Mouse (Mus musculus): Measurements from ENCODE around the gene Ccl4.

Gene Ccl4

DNA sequence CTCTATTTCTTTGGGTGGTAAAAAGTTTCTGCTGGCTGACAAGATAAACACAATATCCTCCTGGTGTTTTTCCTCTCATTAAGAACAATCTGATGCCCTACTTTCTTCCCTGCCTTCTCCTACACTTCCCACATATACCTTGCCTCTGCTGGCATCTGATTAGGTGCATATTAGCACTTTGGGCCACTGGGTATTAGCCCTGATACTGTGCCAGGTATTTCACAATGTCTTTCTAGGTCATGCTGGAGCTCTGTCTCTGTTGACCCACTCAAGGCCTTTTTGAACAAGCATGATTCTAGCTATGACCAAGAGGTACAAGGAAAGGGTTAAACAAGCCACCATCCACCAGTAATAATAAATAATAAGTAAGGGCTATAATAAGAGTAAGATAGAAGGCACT is 9.4 kb downstream of the Ccl4 start:
- no peak for DNase-seq (ENCODE audit: low read depth, low spot score)

DNA sequence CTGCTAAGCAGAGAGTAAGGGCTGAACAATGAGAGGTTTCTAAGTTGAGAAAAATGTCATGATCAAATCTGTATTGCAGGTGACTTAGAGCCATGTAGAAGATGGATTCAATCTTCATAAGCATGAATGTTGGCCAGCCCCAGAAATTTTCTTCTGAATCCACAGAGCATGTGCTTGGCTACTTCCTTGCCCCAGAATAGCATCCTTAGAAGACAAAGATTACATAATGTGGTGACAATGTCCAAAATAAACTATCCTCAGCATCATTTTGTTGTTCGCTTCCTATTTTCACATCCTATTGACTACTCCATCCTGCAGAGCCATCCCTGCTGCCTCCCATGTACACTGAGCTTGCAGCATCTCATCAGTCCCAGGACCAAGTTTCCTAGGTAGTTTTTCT is 13.3 kb downstream of the Ccl4 start:
- no peak for DNase-seq (ENCODE audit: low read depth, low spot score)

DNA sequence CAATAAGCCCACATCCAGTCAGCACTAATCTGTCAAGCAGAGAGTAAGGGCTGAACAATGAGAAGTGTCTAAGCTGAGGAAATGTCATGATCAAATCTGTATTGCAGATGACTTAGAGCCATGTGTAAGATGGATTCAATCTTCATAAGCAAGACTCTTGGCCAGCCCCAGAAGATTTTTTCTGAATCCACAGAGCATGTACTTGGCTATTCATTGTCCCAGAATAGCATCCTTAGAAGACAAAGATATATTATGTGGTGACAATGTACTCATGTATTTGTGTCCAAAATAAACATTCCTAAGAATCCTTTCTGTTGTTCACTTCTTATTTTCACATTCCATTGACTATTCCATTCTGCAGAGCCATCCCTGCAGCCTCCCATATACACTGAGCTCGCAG is 27.5 kb downstream of the Ccl4 start:
- no peak for DNase-seq (ENCODE audit: low read depth, low spot score)

DNA sequence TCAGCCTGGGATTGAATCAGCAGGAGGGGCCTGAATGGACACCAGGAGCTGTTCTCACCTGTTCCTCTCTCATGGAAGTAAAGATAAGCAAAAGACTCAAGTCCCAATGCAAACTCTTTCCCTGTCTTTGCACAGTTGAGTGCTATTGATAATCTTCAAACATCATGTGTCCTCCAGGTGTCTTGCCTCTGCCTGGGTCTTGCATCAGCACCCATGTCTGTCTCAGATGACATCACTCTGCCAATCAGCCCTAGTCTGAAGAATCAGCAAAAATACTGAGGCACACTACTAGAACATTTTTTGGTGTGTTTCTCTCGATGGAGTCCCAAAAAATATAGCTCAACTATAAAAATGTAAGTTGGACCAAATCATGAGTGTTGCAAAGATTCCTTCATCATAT is 29.6 kb downstream of the Ccl4 start:
- no peak for DNase-seq (ENCODE audit: low read depth, low spot score)

DNA sequence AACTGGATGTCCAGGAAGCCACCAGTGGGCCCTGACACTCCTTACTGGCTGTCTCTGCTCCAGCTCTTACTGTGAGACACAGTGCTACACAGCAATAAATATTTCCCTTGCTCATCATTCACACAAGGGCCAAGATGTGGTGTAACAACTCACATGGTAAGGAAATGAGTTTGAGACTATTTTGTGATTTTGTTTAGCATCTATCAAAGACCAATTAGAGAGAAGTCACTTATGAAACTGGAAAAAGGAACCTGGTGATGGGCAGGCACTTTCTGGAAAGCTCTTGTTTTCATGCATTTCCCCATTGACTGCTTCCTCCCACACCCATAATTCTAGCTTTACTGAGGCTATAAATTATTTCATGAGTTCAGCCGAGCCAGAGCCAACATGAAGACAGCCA is 41.3 kb downstream of the Ccl4 start, which contains the start of gene Wfdc17:
Wfdc17 (plus strand) TSS at position 287 of the 400 bp plus-strand sequence.
- no peak for DNase-seq (ENCODE audit: low read depth, low spot score)

DNA sequence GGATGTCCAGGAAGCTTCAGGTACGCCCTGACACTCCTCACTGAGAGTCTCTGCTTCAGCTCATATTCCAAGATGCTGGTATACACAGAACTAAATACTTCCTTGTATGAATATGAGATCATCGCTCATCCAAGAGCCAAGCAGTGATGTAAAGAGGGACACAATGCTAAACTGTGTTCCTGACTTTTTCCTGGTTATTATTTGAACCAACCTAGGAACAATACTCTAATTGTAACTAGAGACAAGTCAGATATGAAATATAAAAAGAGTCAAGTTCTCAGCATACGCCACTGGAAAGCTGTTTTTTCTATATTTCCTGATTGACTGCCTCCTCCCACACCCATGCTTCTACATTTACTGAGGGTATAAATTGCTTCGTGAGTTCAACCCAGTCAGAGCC is 46.3 kb downstream of the Ccl4 start, which contains the start of gene Wfdc18:
Wfdc18 (plus strand) TSS at position 301 of the 400 bp plus-strand sequence.
- DNase-seq (ENCODE audit: low read depth, low spot score) = no peak

DNA sequence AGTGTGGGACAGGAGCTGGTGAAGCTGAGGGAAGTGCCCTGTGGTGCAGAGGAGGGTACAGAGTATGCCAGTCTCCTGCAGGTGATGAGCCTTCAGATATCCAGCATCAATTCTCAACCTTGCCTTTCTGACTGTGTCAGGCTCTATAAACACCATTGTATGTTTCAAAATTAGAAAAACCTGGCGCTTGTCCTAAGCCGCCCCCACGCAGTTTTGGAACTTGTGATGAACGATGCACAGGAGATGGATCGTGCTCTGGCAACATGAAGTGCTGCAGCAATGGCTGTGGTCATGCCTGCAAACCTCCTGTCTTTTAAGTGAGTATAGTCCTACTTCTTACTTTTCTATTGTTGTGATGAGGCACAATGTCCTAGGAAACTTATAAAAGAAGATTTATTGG is 47.3 kb downstream of the Ccl4 start:
- DNase-seq (ENCODE audit: low read depth, low spot score) = no peak

DNA sequence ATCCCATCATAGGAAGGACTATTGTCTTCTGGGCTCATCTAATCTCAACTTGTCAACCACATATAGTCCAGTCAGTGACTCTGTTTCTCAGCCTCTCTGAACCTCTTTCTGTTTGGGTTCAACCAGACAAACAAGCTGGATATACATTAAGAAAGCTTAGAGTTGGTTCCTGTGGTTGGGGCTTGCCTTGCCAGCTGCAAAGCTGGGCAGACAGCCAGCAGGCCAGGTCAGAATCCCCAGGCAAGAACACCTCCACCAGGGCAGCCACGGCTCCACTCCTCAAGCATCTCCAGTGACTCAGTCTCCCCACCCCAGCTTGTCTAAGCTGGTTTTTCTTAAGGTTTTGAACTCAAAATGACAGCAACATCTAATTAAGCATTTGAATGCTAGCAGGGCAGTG is 50.3 kb downstream of the Ccl4 start:
- DNase-seq (ENCODE audit: low read depth, low spot score) = no peak

DNA sequence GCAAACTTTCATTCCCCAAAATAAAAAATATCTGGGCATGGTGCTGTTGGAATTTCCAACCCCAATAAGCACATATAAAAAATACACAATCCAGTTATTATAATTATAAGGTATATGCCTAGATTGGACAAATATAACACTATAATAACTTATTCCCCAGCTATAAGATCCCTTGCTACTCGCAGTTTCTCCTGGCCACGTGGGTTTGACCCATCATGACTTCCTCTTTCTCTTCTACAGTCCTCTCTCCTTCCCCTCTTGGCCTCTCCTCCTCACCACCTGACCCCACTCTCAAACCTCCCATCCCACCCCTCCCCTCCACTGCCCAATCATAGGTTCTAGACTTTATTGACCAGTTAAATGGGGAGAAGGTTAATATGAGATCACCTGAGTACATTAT is 51.5 kb downstream of the Ccl4 start:
- no peak for DNase-seq (ENCODE audit: low read depth, low spot score)

All from c-Kit-negative CD71-positive TER-119-positive erythroid progenitor cells, embryonic 14.5 days (primary cell).